Mouse (Mus musculus) bone marrow macrophage, adult 2 months (primary cell): ENCODE measurements around the gene Ube2j1.

Experiments
- CTCF ChIP-seq: IDR thresholded peaks from 2 replicates; pipeline ENCODE4 v1.5.1; 2012; ENCODE audit warnings: low read depth, mild to moderate bottlenecking, low read length, moderate library complexity
- POLR2A ChIP-seq: IDR thresholded peaks from 2 replicates; pipeline ENCODE4 v1.6.1; 2012; ENCODE audit warnings: mild to moderate bottlenecking, low read depth, low read length, borderline replicate concordance

GRCm38 (mm10) chr4:33052055-33052454, 20.8 kb downstream of the Ube2j1 start:
- TF ChIP-seq CTCF (no peak), POLR2A (no peak)
